Mouse (Mus musculus) layer of hippocampus, adult 18-20 months (tissue): ENCODE results near the gene Ypel3. TPM values are rescaled to one million over a fixed set of nuclear protein-coding genes. Genes with fewer than 3 reads are reported as not detected.
A peak's percentile ranks its signal among the peaks of the same experiment; 100 is the strongest.

ENCODE experiments used
- DNase-seq, 2 experiments: peaks; one replicate each; pipeline ENCODE4 v3.0.0; 2022; ENCODE audit warnings: low spot score in 2 of 2
- total RNA-seq, 2 experiments: library from RNA; stranded (reverse); gene quantifications; 2 replicates each; pipeline ENCODE4 v1.2.3; 2021

The Ypel3 gene
- total RNA-seq, 2 experiments from 2014 or later = 286 to 300 TPM

- DNase-seq = peak; percentile 90 to 95
Measured at GRCm38 (mm10) chr7:126808703-126809455, 32.1 kb downstream of the Ypel3 start.

- no peak for DNase-seq
Measured at GRCm38 (mm10) chr7:126809723-126810369, 33.1 kb downstream of the Ypel3 start.

- no peak for DNase-seq
Measured at GRCm38 (mm10) chr7:126815726-126816222, 39.0 kb downstream of the Ypel3 start.

GRCm38 (mm10) chr7:126816494-126816893, 39.7 kb downstream of the Ypel3 start:
- no peak for DNase-seq

- DNase-seq = no peak
Measured at GRCm38 (mm10) chr7:126817595-126817994, 40.8 kb downstream of the Ypel3 start.

GRCm38 (mm10) chr7:126818818-126819217, 42.1 kb downstream of the Ypel3 start:
- no peak for DNase-seq

- peak; percentile 56 to 85 for DNase-seq
Measured at GRCm38 (mm10) chr7:126821835-126822511, 45.2 kb downstream of the Ypel3 start.

- no peak for DNase-seq
Measured at GRCm38 (mm10) chr7:126822741-126823140, 46.0 kb downstream of the Ypel3 start.

- DNase-seq = no peak
Measured at GRCm38 (mm10) chr7:126823202-126823711, 46.5 kb downstream of the Ypel3 start.

- DNase-seq = no peak
Measured at GRCm38 (mm10) chr7:126823940-126824339, 47.2 kb downstream of the Ypel3 start.

GRCm38 (mm10) chr7:126825403-126825802, 48.6 kb downstream of the Ypel3 start:
- DNase-seq = no peak

- no peak for DNase-seq
Measured at GRCm38 (mm10) chr7:126825952-126826351, 49.2 kb downstream of the Ypel3 start.

Other genes starting within 250 kb of the Ypel3 start
- gene Eif3c, start 210.5 kb upstream of the Ypel3 start, total RNA-seq = 100 to 1,000 TPM; 180 to 184 TPM
- gene Apobr, start 192.0 kb upstream of the Ypel3 start, total RNA-seq = under 1 TPM; 0.62 to 0.94 TPM
- 10 to 100 TPM; 27.5 to 32.1 TPM for gene Cln3, start 191.1 kb upstream of the Ypel3 start, total RNA-seq
- not detected for gene Il27, start 182.0 kb upstream of the Ypel3 start, total RNA-seq
- gene Nupr1, start 146.1 kb upstream of the Ypel3 start, total RNA-seq = 1 to 10 TPM; 6.8 to 8.8 TPM
- 10 to 100 TPM; 26.1 to 33.5 TPM for gene Sgf29, start 127.6 kb upstream of the Ypel3 start, total RNA-seq
- gene Sult1a1, start 100.5 kb upstream of the Ypel3 start, total RNA-seq = 10 to 100 TPM in 1 of 2 experiments, 1 to 10 TPM in 1; 9.5 to 11.6 TPM
- gene Bola2, start 81.6 kb upstream of the Ypel3 start, total RNA-seq = 100 to 1,000 TPM; 105 to 106 TPM
- gene Slx1b, start 81.2 kb upstream of the Ypel3 start, total RNA-seq = 10 to 100 TPM; 17.3 to 17.4 TPM
- gene Coro1a, start 69.2 kb upstream of the Ypel3 start, total RNA-seq = 100 to 1,000 TPM; 121 to 122 TPM
- gene Mapk3, start 17.4 kb upstream of the Ypel3 start, total RNA-seq = 100 to 1,000 TPM; 174 to 194 TPM
- gene Gdpd3, start 10.6 kb upstream of the Ypel3 start, total RNA-seq = 1 to 10 TPM; 2.2 to 4.6 TPM
- gene Tbx6, start 4.5 kb downstream of the Ypel3 start, total RNA-seq = under 1 TPM; 0.56 to 0.64 TPM
- 10 to 100 TPM; 48.9 to 54.5 TPM for gene Ppp4c, start 15.5 kb downstream of the Ypel3 start, total RNA-seq
- gene Fam57b, start 20.7 kb downstream of the Ypel3 start, total RNA-seq = 10 to 100 TPM; 62.4 to 68.1 TPM
- gene 4930451I11Rik, start 54.7 kb downstream of the Ypel3 start, total RNA-seq = not detected
- gene Doc2a, start 70.5 kb downstream of the Ypel3 start, total RNA-seq = 10 to 100 TPM; 15.8 to 18.5 TPM
- 10 to 100 TPM; 25.8 to 30.9 TPM for gene Hirip3, start 85.0 kb downstream of the Ypel3 start, total RNA-seq
- 10 to 100 TPM; 48.4 to 55.6 TPM for gene Ino80e, start 85.4 kb downstream of the Ypel3 start, total RNA-seq
- 100 to 1,000 TPM; 156 to 160 TPM for gene Taok2, start 107.7 kb downstream of the Ypel3 start, total RNA-seq
- 10 to 100 TPM; 18.4 to 23.1 TPM for gene Tmem219, start 146.0 kb downstream of the Ypel3 start, total RNA-seq
- 100 to 1,000 TPM; 192 to 198 TPM for gene Kctd13, start 151.9 kb downstream of the Ypel3 start, total RNA-seq
- gene Asphd1, start 172.6 kb downstream of the Ypel3 start, total RNA-seq = 10 to 100 TPM; 33.3 to 33.7 TPM
- 100 to 1,000 TPM; 475 to 503 TPM for gene Sez6l2, start 173.6 kb downstream of the Ypel3 start, total RNA-seq
- 100 to 1,000 TPM; 164 to 166 TPM for gene Cdipt, start 199.0 kb downstream of the Ypel3 start, total RNA-seq
- gene Cdiptos, start 199.1 kb downstream of the Ypel3 start, total RNA-seq = not detected
- 10 to 100 TPM in 1 of 2 experiments, 1 to 10 TPM in 1; 8.5 to 10.0 TPM for gene Mvp, start 237.7 kb downstream of the Ypel3 start, total RNA-seq
- gene Pagr1b, start 239.5 kb downstream of the Ypel3 start, total RNA-seq = not detected
- gene Pagr1a, start 240.4 kb downstream of the Ypel3 start, total RNA-seq = 10 to 100 TPM; 16.7 to 17.4 TPM
- 10 to 100 TPM; 61.2 to 65.1 TPM for gene Gm42742, start 244.1 kb downstream of the Ypel3 start, total RNA-seq
- 100 to 1,000 TPM; 246 to 261 TPM for gene Prrt2, start 244.3 kb downstream of the Ypel3 start, total RNA-seq